Mouse (Mus musculus) neutrophil, adult 83 days (primary cell): ENCODE results near the gene Olfr598. TPM values are rescaled to one million over a fixed set of nuclear protein-coding genes. Genes with fewer than 3 reads are reported as not detected.

Experiments used
- total RNA-seq, 2 experiments: library from RNA; stranded (reverse); gene quantifications; one replicate each; pipeline ENCODE4 v1.2.4; 2023

The Olfr598 gene
- not detected for total RNA-seq

GRCm38 (mm10) chr7:103323268-103323667 is at the start of gene Olfr598:
TSS of gene Olfr598 (plus strand) at chr7:103323568.

GRCm38 (mm10) chr7:103305348-103305747 is 18.0 kb upstream of the Olfr598 start, which contains the start of gene Olfr596:
TSS of gene Olfr596 (plus strand) at chr7:103305648.

GRCm38 (mm10) chr7:103316015-103316414 is 7.4 kb upstream of the Olfr598 start, which contains the start of gene Olfr597:
TSS of gene Olfr597 (plus strand) at chr7:103316315.

GRCm38 (mm10) chr7:103335617-103336016 is 12.2 kb downstream of the Olfr598 start, which contains the start of gene Olfr599:
TSS of gene Olfr599 (plus strand) at chr7:103335917.

GRCm38 (mm10) chr7:103349569-103349968 is 26.2 kb downstream of the Olfr598 start, which contains the start of gene Olfr600:
TSS of gene Olfr600 (minus strand) at chr7:103349669.

GRCm38 (mm10) chr7:103362555-103362954 is 39.2 kb downstream of the Olfr598 start, which contains the start of gene Olfr601:
TSS of gene Olfr601 (minus strand) at chr7:103362655.

Other genes starting within 250 kb of the Olfr598 start
- not detected for gene Olfr584, start 241.7 kb upstream of the Olfr598 start, total RNA-seq
- not detected for gene Olfr585, start 225.8 kb upstream of the Olfr598 start, total RNA-seq
- gene Olfr586, start 197.9 kb upstream of the Olfr598 start, total RNA-seq: not detected
- not detected for gene Olfr588-ps1, start 182.7 kb upstream of the Olfr598 start, total RNA-seq
- gene Olfr589, start 167.2 kb upstream of the Olfr598 start, total RNA-seq: not detected
- gene Olfr591, start 145.2 kb upstream of the Olfr598 start, total RNA-seq: not detected
- not detected for gene Olfr592, start 138.8 kb upstream of the Olfr598 start, total RNA-seq
- gene Olfr593, start 111.7 kb upstream of the Olfr598 start, total RNA-seq: not detected
- gene Olfr594, start 106.6 kb upstream of the Olfr598 start, total RNA-seq: not detected
- gene Usp17ld, start 71.1 kb upstream of the Olfr598 start, total RNA-seq: not detected
- gene Olfr596, start 17.9 kb upstream of the Olfr598 start, total RNA-seq: not detected
- not detected for gene Olfr597, start 7.3 kb upstream of the Olfr598 start, total RNA-seq
- not detected for gene Olfr599, start 12.3 kb downstream of the Olfr598 start, total RNA-seq
- gene Olfr600, start 26.1 kb downstream of the Olfr598 start, total RNA-seq: not detected
- gene Olfr601, start 39.1 kb downstream of the Olfr598 start, total RNA-seq: not detected
- gene Olfr603, start 62.6 kb downstream of the Olfr598 start, total RNA-seq: not detected
- gene Usp17lc, start 91.5 kb downstream of the Olfr598 start, total RNA-seq: not detected
- gene Olfr605, start 121.9 kb downstream of the Olfr598 start, total RNA-seq: not detected
- gene Olfr606, start 125.5 kb downstream of the Olfr598 start, total RNA-seq: not detected
- gene Olfr607, start 140.6 kb downstream of the Olfr598 start, total RNA-seq: under 1 TPM in 1 of 2 experiments, not detected in 1; 0.07 TPM
- gene Olfr608, start 146.3 kb downstream of the Olfr598 start, total RNA-seq: not detected
- gene Olfr609, start 174.5 kb downstream of the Olfr598 start, total RNA-seq: not detected
- not detected for gene Olfr610, start 188.6 kb downstream of the Olfr598 start, total RNA-seq
- gene Olfr611, start 197.3 kb downstream of the Olfr598 start, total RNA-seq: not detected
- gene Olfr612, start 219.1 kb downstream of the Olfr598 start, total RNA-seq: not detected
- not detected for gene Olfr613, start 224.5 kb downstream of the Olfr598 start, total RNA-seq
- gene Olfr615, start 232.5 kb downstream of the Olfr598 start, total RNA-seq: not detected
- not detected for gene Olfr616, start 245.6 kb downstream of the Olfr598 start, total RNA-seq
- not detected for gene Olfr617, start 249.5 kb downstream of the Olfr598 start, total RNA-seq